Mouse (Mus musculus) NIH3T3 (cell line): ENCODE measurements at regions not wholly inside any gene's neighbourhood (a gene's known extent, or its start where the extent isn't known, plus 50 kb on each side); places are given as distances from the start of the nearest gene placed in this dataset.
A peak's percentile ranks its signal among the peaks of the same experiment; 100 is the strongest.

Source experiments
- DNase-seq: peaks from one replicate; pipeline ENCODE4 v3.0.0-alpha.2; 2012; ENCODE audit warnings: low read depth

DNA sequence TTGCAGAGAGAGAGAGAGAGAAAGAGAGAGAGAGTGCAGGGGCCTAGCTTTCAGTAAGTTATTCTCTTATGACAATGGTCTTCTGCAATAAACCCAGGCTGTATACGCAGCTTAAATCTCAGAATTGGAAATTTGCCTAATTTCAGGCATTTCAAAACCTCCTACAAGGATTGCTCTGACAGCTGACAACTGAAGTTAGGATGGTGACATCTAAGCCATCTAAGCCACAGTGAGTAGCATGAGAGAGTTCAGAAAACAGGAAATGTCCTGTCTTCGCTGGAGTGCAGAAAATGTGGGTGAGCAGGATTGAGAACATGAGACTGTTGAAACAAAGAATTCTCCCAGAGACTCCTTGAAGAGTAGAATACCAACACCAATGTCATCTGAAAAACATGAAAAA is 56.8 kb downstream of the Fam110c start:
- DNase-seq = no peak

GRCm38 (mm10) chr12:31134465-31134992 is 60.9 kb downstream of the Fam110c start:
- no peak for DNase-seq

DNA sequence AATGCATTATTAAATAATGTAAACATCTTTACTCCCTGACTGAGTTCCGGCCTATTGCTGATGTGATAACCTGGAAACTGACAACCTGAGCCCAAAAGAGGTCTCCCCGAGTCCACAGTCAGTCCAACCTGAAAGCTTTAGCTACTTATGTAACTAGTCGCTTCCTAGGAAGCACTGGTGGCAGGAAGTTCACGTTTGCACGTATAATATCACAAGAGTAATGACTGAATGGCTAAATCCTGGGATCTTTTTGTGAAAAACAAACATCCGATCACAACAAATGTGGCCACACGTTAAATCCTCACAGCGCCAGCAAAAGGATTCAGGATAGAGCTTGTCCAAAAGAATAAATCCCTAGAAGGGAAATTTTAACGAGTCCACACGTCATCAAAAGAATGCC is 62.7 kb downstream of the Fam110c start:
- DNase-seq = no peak

DNA sequence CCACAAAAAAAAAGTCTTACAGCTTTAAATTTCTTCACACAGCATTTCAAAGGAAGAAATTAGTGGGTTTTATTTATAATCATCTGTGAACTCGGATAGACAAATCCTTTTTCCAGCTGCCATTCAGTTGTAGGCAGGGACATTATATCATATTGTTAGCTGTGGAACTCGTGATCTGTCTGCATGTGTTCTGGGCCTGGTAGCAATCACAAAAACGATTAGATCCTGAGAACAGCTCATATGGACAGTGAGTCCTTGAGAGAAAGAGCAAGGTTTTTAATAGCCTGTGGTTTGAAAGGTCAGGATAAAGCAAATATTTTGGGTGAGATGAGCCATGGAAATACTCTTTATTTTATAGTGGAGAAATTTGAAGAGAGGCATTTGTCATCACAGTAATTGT is 63.2 kb downstream of the Fam110c start:
- DNase-seq = no peak

GRCm38 (mm10) chr12:31137431-31137830 is 63.8 kb downstream of the Fam110c start:
- DNase-seq = no peak

DNA sequence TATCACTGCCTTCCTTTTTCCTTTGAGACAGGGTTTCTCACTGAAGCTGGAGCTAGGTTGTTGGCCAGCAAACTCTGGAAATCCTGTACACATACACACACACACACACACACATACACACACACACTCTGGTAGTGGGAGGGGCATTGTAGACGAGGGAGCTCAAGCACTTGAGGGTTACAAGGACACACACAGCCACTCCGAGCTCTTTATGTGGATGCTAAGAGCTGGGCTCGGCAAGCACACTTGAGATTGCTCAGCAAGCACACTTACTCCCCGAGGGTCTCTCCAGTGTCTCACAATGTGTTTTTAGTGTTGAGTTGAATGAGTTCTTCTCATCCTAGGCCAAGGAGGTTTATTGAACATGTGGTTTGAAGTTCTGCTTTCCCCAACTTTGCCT is 66.2 kb downstream of the Fam110c start:
- DNase-seq = no peak

GRCm38 (mm10) chr12:31143266-31143665 is 69.6 kb downstream of the Fam110c start:
- DNase-seq = no peak

DNA sequence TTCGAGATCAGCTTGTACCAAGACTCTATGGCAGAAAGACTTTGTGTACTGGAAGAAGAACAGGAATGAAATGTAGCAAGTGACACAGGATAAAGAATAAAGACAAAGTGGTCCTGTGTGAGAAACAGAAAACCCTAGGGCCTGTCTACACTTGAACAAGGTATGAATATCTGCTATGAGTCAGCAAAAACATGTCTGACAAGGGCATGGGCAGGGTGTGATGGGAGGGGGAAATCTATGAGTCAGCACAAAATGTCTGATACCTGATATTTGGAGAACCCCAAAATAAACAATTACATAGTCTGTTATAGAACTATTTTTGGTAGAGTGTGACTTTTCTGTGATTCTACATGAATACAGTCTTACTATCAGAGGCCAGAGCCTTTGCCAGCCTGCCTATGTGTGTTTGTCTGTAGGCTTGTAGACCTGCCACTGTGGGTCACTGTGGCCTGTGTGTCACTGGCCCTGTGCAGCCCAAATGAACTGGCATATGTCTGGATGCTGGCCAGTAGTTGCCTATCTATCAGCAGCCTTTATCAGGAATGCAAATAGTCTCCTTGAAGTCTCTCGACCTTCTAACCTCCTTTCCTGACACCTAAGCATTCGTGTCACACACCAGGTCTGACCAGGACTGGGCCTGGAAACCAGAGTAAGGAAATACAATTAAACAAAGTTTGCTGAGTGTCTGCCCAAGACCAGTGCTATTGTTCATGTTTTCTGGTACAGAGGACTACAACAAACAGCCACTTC is 71.5 kb downstream of the Fam110c start:
- peak; percentile 28 for DNase-seq

- DNase-seq = no peak
Measured at GRCm38 (mm10) chr12:31148417-31149356, 75.0 kb downstream of the Fam110c start.

- no peak for DNase-seq
Measured at GRCm38 (mm10) chr12:31153720-31154119, 80.1 kb downstream of the Fam110c start.

GRCm38 (mm10) chr12:31154608-31155011 is 80.9 kb downstream of the Fam110c start:
- DNase-seq = no peak

DNA sequence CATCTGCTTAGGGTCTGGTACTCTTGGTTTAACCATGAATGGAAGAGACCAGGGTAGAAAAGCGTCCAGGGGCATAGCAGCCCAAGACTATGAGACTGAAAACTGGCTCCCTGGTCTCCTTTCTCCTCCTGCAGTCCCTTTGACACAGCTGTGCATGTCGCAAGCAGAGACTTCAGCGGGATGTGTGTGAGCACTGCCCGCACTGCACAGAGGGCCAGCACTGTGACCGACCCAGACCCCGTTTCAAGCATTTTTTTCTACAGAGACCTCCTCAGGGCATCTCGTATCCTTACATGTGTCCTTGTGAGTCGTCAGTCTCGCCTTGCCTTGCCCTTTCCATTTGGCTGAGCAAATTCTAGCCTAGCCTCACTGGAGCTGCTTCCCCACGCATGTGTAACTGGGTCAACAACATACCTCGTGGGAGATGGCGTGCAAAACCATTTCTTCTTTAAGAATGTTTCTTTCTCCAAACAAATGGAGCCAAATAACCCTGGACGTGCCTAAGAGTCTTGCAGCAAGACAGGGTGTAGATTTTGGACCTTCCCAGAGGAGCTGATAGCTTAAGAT is 82.6 kb downstream of the Fam110c start:
- DNase-seq = no peak

DNA sequence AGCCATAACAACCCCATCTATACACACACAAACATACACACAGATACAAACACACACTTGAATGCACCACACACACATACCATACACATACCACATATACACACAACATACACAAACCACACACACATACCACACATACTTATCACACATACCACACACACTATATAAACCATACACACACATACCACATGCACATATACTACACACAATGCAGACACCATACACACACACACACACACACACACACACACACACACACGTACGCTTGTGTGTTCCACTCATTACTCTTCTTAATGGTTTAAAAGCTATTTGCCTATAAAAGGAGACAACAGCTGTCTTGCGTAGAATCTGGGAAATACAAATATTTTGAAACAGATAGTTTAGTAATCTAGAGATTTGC is 83.1 kb upstream of the Gm6993 start:
- no peak for DNase-seq

DNA sequence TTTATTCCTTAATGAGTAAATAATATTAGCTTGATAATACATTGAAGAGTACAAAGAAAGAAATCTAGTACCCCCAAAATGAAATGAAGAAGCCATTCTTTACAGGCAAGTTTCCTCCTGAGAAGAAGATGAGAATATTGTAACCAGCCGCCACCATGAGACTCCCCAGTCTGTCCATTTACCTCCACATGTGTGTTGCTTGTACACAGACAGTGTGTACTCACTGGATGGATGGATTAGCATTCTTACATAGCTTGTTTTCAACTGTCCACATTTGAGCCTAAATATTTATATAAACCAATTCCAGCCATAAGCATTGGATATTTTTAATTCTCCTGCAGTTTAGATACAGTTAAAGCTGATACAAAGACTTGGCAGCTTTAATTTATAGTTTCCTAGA is 82.7 kb upstream of the Gm6993 start:
- no peak for DNase-seq

GRCm38 (mm10) chr12:31158885-31159284 is 81.7 kb upstream of the Gm6993 start:
- DNase-seq = no peak

DNA sequence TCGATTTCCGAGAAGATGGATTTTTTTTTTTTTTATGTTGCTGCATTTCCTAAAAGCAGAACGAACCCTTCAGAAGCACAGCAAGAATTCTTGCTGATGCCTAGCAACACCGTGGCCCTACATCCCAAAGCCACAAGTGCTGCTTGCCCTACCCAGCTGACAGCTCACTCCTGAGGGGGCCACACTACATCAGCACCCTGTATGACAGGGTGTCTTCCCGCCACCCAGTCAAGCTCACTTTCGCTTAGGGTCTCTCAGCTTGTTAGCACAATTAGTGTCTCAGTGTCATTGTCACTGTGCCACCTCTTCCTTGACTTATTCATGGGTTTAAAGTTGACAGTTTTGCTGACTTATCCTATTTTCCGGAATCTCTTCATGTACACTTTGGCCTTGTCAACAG is 81.2 kb upstream of the Gm6993 start:
- no peak for DNase-seq

DNA sequence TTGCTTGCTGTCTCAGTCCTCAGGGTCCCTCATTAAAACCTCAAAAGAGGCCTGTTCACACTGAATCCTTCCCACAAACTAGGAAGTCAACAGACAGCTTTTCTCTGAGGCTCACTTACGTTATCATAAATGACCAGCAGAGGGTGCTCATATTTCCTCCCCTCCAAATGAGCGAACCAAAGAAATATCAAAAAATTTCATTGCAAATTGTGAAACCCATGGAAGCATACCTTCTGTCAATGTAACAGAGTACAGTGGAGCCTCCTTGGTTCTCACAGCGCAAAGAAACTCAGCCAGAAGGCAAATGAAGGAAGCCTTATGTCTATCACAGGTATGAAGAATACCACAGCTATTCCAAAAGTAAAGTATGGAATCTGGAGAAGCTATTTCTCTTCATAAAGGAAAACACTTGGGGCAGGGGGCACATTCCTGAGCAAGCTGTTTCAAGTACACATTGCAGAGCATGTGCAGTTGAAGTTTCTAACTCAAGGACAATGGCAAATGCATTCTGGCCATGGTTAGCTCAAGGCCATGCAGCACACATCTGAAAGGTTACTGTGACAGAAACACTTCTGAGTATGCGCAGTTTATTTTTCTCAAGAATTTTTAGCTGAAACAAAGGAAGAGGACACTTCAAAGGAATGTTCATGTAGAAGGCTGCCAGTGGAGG is 72.2 kb upstream of the Gm6993 start:
- peak; percentile 85 for DNase-seq

GRCm38 (mm10) chr12:31170111-31170510 is 70.5 kb upstream of the Gm6993 start:
- DNase-seq = peak; percentile 32

DNA sequence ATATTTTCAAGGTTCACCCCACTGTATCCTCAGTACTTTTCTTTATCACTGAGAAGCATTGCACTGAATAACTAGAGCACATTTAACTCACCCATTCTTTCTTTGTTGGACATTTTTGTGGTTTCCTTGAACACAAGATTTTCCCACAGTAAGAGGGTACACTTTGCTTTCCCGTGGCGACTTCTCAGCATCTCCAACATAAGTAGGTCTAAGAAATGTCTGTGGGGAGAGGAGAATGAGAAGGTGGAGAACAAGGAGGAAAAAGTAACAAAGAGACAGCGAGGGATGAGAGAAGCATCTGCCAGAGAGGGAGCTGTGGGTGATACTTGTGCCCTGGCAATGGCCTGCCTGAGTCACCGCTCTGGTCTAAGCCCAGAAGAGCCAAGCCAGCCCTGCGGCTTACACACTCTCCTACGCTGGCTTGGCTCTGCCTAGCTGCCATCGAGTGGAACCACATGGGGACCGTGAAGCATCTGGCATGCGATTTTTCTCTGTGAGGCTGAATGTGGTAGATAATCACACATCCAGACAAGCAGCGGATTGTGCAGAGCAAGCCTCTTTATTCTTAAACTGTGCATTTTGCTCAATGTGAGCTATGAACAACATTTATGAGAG is 69.9 kb upstream of the Gm6993 start:
- peak; percentile 68 for DNase-seq

DNA sequence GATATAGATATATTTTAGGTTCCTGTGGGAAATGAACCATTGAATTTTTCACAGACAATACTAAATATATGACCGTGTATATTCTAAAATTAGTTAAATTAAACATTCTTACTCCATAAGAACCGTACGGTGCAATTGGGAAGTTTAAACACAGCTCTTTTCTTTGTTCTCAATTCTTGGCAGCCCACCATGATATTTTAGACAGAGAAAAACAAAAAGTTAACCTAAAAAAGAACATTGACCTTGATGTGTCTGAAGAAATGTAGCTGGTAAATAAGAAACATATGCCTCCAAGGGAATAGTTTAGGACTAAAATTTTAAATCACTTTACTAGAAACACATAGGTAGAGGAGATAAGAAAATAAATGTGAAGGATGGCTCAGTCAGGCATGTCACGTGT is 68.6 kb upstream of the Gm6993 start:
- no peak for DNase-seq

DNA sequence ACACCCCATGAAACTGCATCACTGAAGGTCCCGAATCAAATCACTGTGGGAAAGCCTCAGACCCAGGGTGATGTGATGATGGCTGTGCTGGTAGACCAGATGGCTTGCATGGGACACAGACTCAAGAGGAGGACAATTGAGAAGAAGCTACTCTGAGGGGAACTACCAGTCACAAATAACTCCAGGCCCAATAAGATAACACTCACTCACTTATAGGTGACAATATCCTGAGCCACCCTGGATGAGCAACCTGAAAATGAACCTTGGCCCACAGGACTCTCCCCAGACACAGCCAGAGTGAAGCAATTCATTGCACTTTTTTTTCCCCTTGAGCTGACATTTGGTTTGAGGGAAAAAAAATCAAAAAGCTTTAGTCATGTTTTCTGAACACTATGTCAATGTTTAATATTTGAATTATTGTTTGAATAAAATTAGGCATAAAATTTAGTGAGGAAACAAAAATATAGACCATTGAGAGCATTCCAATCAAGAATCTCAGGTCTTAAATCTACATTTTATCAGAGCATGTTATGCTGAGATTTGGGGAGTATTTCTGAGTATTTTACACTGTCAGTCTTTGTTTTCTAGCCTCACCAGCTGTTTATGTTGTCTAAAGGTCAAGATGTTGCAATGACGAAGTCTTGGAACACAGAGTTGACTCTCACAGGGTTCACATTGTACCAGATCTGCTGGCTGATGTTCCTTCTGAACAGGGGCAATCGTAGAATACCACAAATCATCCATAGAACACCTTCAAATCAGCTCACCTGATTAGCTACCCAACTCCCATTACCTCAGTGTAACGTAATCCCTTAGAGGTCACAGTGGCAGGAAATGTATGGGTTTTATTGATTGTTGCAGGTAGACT is 67.9 kb upstream of the Gm6993 start:
- no peak for DNase-seq
